Mouse (Mus musculus) midbrain, embryonic 11.5 days (tissue): ENCODE measurements around the gene Eef1akmt2. TPM values are rescaled to one million over a fixed set of nuclear protein-coding genes. Genes with fewer than 3 reads are reported as not detected.

ENCODE experiments used
- ATAC-seq: fragments of 200-750 bp; cut with Nextera tagmentation; 2 replicates; pipeline ENCODE4 v1.8.0; 2017; ENCODE audit warnings: moderate TSS enrichment, moderate library complexity; ENCODE audit not compliant: low FRiP score
- DNase-seq: peaks from one replicate; pipeline ENCODE4 v3.0.0; 2015; ENCODE audit warnings: low spot score; ENCODE audit errors: missing footprints
- H3K27ac ChIP-seq: fragments of 300-500 bp; sonication (generic); 2 replicates; pipeline ENCODE4 v1.5.1; 2014; ENCODE audit warnings: low read depth, low read length
- H3K27me3 ChIP-seq: fragments of 300-500 bp; sonication (generic); 2 replicates; pipeline ENCODE4 v1.6.1; 2014; ENCODE audit warnings: mild to moderate bottlenecking, low read length, moderate library complexity, mixed read lengths; ENCODE audit not compliant: control insufficient read depth, insufficient read depth
- H3K36me3 ChIP-seq: fragments of 300-500 bp; sonication (generic); 2 replicates; pipeline ENCODE4 v1.6.1; 2014; ENCODE audit warnings: mild to moderate bottlenecking, low read length, moderate library complexity, mixed read lengths; ENCODE audit not compliant: control insufficient read depth, insufficient read depth
- H3K4me1 ChIP-seq: fragments of 300-500 bp; sonication (generic); 2 replicates; pipeline ENCODE4 v1.6.1; 2014; ENCODE audit warnings: low read length; ENCODE audit not compliant: control insufficient read depth, insufficient read depth
- H3K4me2 ChIP-seq: fragments of 300-500 bp; sonication (generic); 2 replicates; pipeline ENCODE4 v1.6.1; 2014; ENCODE audit warnings: mild to moderate bottlenecking, moderate library complexity
- H3K4me3 ChIP-seq: fragments of 300-500 bp; sonication (generic); 2 replicates; pipeline ENCODE4 v1.5.1; 2014; ENCODE audit warnings: low read depth, low read length
- H3K9ac ChIP-seq: fragments of 300-500 bp; sonication (generic); 2 replicates; pipeline ENCODE4 v1.6.1; 2014; ENCODE audit warnings: low read length
- H3K9me3 ChIP-seq: fragments of 300-500 bp; sonication (generic); 2 replicates; pipeline ENCODE4 v1.6.1; 2016; ENCODE audit warnings: low read length; ENCODE audit not compliant: control insufficient read depth
- WGBS: fragments of 180-500 bp; shearing (Covaris S2); extraction: QIAGEN DNeasy Blood & Tissue Kit; methylation state at CpG from one replicate; pipeline ENCODE4 v1.1.7; 2014; 5-methylcytosine and 5-hydroxymethylcytosine counted together
- polyA plus RNA-seq: library from polyadenylated mRNA; unstranded; fragments of >200 nt; fragmentation: Nextera tagmentation; extraction: Ambion mirVana; gene quantifications from 2 replicates; pipeline ENCODE4 v1.2.1, GENCODE M21; 2014

The Eef1akmt2 gene
- polyA plus RNA-seq, 1 experiment from 2014 or later = 90.3 TPM

DNA sequence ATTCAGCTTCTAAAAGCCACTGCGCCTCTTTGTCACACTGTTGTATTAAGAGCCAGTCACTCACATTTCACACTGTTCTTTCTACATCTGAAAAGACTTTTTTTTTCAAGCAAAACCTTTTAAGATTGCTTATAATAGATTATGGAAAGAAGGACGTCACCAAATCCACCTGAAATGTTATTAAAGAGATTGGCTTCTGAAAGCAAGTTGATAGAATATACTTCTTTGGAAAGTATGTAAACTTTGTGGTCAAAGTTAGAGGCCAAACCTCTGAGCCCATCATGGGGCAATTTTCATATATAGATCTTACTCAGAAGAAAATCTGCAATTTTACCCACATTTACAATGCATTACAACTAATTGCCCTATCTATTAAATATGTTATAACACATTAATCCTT, 35.9 kb downstream of the Eef1akmt2 start:
- Histone ChIP-seq H3K4me3 (no peak overlapping the region), H3K27me3 (no peaks in the 10 kb centered on the region), H3K9ac (no peak overlapping the region), H3K9me3 (no peaks in the 10 kb centered on the region), H3K4me2 (no peak overlapping the region), H3K27ac (no peak overlapping the region), H3K36me3 (no peaks in the 10 kb centered on the region), H3K4me1 (peaks cover 22% of the 10 kb centered on the region)
- no peak for DNase-seq
- ATAC-seq = no peak
- 49% methylated on average over 2 of the region's 2 CpGs for WGBS

DNA sequence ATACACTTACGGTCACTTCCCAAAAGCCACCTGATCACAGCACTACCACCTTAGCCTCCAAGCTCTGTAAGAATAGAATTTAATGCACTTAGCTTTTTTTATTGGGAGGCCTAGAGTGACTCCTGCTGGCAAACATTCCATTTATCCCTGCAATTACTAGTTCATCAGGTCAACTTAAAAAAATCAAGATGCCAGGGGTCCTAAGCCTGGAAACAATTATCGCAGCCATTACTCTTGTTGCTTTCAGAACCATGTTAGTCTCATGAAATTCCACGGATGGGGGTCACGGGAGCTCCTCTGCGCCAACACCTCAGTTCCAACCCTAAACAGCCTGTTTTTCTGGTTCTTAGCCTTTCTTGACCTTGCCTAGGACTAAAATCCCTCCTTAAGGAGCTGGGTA, 37.4 kb downstream of the Eef1akmt2 start:
- Histone ChIP-seq H3K9me3 (no peaks in the 10 kb centered on the region), H3K4me3 (no peak overlapping the region), H3K4me2 (no peak overlapping the region), H3K27ac (no peak overlapping the region), H3K4me1 (peaks cover 32% of the 10 kb centered on the region), H3K27me3 (no peaks in the 10 kb centered on the region), H3K9ac (no peak overlapping the region), H3K36me3 (no peaks in the 10 kb centered on the region)
- ATAC-seq = no peak
- WGBS = 75% methylated on average over 5 of the region's 5 CpGs
- no peak for DNase-seq

DNA sequence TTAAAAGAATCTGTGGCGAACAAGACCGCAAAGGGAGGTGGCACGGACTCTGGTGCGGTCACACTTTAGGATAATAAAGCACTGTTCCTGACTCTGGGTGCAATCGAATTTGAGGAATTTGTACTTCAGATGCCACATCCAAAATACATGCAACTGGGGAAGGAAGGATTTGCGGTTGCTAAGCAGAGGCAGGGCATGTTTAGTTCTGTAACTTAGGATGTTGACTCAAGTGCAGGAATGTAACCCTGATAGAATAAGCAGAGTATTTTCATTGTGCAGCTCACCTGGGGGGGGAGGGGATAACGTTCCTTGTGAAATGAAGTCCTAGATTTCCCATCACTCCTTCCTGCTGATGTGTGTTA, 38.4 kb downstream of the Eef1akmt2 start:
- Histone ChIP-seq H3K27me3 (no peaks in the 10 kb centered on the region), H3K4me3 (peak overlapping the region; percentile 66), H3K4me1 (peaks cover 42% of the 10 kb centered on the region), H3K4me2 (peak overlapping the region; percentile 91), H3K36me3 (no peaks in the 10 kb centered on the region), H3K27ac (no peak overlapping the region), H3K9ac (peak overlapping the region; percentile 73), H3K9me3 (no peaks in the 10 kb centered on the region)
- DNase-seq (no peak), ATAC-seq (no peak)
- under 1% methylated on average over 7 of the region's 7 CpGs for WGBS

DNA sequence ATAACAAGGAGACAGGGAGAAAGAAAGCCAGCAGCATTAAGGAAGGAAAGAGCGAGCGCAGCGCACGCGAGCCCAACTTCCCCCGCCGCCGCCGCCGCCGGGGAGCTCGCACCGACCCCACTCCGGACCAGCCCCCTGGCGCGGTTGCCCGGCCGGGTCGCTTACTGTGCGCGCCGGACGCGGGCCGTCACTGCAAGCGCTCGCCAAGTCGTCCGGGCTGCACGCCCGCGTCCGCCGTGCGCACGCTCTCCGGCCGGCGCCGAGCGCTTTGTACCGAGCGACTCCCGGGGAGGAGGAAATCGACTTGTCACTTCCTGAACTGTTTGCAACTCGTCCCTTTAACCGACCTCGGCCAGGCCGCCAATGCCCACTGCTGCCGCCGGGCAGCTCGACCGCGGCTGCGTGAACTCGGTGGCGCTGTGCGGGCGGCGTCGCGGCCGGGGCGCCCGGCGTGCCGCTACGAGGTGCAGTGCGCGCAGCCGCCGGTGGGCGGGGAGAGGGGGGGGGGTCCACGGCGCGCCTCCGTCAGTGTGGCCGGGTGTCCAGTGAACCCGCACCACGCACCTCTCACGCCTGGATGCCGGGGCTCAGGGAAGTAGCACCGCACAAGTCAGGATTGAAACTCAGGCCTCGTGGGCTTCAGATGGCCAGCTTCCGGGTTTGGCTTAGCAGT, 38.9 kb downstream of the Eef1akmt2 start, which contains the start of gene Fam53b:
Gene Fam53b (minus strand): TSS at position 471 of the 673 bp plus-strand sequence.
- Histone ChIP-seq H3K4me3 (peak within 1 kb of the TSS; percentile 66), H3K36me3 (no peaks in the 10 kb centered on the region), H3K27me3 (no peaks in the 10 kb centered on the region), H3K9ac (peak within 1 kb of the TSS; percentile 73), H3K4me2 (peak within 1 kb of the TSS; percentile 91), H3K4me1 (peaks cover 47% of the 10 kb centered on the region), H3K27ac (peak within 1 kb of the TSS; percentile 78), H3K9me3 (no peaks in the 10 kb centered on the region)
- ATAC-seq (peak; percentile 69), DNase-seq (peak; percentile 97)
- under 1% methylated on average over 83 of the region's 85 CpGs for WGBS

DNA sequence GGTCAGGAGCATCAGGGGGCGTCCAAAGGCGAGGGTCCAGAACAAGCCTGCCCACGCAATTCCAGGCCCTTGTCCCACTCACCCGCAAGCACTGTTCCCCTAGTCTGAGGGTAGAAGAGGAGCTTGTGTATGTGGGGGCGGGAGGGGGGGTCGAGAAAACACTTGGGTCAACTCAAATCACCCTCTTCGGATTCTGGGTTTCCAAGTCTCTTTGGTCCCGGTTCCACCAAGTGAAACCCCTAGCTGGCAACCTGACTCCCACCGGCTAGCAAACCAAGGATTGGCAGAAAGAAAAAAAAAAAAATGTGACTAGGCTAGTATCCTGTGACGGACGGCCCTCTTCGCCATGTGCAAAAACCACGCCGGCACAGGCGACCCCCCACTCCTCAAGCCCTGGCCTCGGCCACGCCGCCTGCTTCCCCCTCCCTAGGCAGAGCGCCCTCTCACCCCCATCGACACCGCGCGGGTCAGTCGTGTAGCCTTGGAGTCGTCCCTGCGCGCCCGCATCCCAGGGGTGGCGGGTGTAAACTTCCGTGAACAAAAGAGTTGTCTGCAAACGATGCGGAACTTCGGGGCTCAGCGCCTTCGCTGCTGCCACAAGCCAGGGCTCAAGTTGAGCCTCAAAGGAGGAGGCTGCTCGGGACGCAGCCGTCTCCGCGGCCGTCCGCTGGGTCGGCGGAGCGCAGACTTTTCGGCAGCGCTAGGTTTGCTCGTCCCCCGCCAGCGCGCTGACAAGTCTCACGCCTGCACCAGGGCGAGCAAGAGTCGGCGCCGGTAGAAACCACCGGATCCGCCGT, 39.7 kb downstream of the Eef1akmt2 start:
- ATAC-seq = peak; percentile 42
- no peaks in the 10 kb centered on the region for H3K27me3 ChIP-seq
- H3K27ac ChIP-seq = peak overlapping the region; percentile 78
- peaks cover 54% of the 10 kb centered on the region for H3K4me1 ChIP-seq
- H3K9ac ChIP-seq = peak overlapping the region; percentile 73
- under 1% methylated on average over 59 of the region's 59 CpGs for WGBS
- no peaks in the 10 kb centered on the region for H3K36me3 ChIP-seq
- peak overlapping the region; percentile 66 for H3K4me3 ChIP-seq
- H3K9me3 ChIP-seq = no peaks in the 10 kb centered on the region
- peak overlapping the region; percentile 91 for H3K4me2 ChIP-seq
- peak; percentile 97 for DNase-seq

DNA sequence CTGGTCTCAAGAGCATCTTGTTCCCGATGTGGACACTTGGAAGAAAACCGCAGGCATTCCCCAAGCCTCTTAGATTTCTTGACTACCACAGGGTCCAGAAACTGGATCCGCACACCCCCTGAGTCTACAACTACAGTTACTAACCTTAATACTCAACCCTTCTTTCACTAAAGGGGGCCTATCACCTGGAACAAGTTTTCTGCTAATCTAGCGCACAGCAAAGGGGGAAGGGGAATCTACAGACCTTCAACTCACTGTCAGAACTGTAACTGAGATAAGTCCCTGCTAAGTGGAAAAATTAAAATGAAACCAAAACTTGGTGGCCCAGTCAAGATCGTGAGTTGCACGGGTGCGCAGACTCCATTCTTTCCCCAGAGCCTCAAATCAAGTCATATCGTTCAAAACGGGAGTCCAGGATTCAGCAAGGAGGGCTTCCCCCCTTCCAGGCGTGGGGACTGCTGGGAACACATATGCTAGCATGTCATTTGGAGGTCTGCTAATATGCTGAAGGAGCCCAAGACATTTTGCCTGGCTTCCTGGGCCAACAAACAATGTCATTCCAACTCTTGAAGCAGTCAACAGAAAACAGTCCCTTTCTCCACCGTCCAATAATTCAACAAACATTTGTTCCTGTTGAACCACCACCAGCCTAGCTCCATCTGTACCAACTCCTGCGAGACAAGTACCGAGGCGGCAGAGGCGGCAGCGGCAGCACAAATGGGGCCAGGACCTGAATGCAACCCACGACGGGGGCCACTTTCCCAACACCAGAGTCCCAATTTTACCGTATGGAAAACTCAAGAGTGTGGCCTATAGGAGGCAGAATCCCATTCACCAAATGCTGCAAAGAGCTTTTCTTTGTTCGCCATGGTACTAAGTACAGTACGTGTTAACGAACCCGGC, 40.5 kb downstream of the Eef1akmt2 start:
- WGBS = 17% methylated on average over 23 of the region's 23 CpGs

DNA sequence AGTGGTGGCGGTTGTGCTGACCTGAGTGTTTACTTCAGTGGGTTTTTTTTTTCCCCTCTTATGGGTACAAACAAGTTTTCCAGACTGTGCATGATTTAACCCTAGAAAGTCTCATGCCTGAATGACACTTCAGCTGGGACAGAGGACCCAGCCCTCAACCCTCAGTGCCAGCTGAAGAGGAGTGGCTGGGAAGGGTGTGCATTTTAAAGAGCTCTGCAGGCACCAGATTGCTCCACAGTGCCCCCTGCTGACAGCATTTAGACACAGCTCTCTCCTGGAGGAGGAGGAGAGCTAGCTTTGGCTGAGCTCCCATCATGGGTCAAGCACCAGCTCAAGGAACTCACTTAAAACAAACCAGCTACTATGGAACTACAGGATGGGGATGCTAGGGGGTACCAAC, 41.6 kb downstream of the Eef1akmt2 start:
- H3K9me3 ChIP-seq = no peaks in the 10 kb centered on the region
- ATAC-seq (peak; percentile 8; the same call in 1 of the 2 replicates), DNase-seq (peak; percentile 98)
- H3K9ac ChIP-seq = no peak overlapping the region
- no peak overlapping the region for H3K27ac ChIP-seq
- peak overlapping the region; percentile 19; the same call in 1 of the 2 replicates for H3K4me2 ChIP-seq
- H3K4me1 ChIP-seq = peaks cover 71% of the 10 kb centered on the region
- no peaks in the 10 kb centered on the region for H3K27me3 ChIP-seq
- WGBS = 66% methylated on average over 1 of the region's 1 CpGs
- H3K36me3 ChIP-seq = no peaks in the 10 kb centered on the region
- H3K4me3 ChIP-seq = no peak overlapping the region

More for the DNA sequence above, 40.5 kb downstream of the Eef1akmt2 start:
- H3K9me3 ChIP-seq = no peaks in the 10 kb centered on the region
- DNase-seq = peak; percentile 95
- no peaks in the 10 kb centered on the region for H3K27me3 ChIP-seq
- ATAC-seq = no peak
- H3K36me3 ChIP-seq = no peaks in the 10 kb centered on the region
- peak overlapping the region; percentile 78; the same call in 1 of the 2 replicates for H3K27ac ChIP-seq
- peak overlapping the region; percentile 73 for H3K9ac ChIP-seq
- peaks cover 63% of the 10 kb centered on the region for H3K4me1 ChIP-seq
- H3K4me3 ChIP-seq = peak overlapping the region; percentile 66
- H3K4me2 ChIP-seq = peak overlapping the region; percentile 91

DNA sequence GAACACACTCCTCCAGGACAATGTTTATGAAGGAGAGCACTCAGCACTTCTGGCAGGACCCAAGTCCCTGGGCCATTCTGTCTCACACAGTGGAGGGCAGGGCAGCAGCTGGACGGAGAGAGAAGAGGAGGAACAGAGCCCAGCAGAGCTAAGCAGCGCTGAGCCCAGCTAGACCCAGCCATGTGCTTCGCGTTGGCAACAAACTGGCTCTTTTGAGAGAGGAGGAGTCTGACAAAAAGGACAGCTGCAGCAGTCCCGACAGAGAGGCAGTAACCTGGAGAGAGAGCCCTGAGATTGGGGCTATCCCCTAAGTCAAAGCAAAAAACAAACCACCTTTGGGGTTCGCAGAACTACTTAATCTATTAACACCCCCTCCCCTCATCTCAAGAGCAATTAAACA, 42.1 kb downstream of the Eef1akmt2 start:
- H3K4me2 ChIP-seq = peak overlapping the region; percentile 19; the same call in 1 of the 2 replicates
- no peaks in the 10 kb centered on the region for H3K36me3 ChIP-seq
- WGBS = 13% methylated on average over 6 of the region's 6 CpGs
- H3K9me3 ChIP-seq = no peaks in the 10 kb centered on the region
- DNase-seq (peak; percentile 95), ATAC-seq (no peak)
- H3K4me1 ChIP-seq = peaks cover 67% of the 10 kb centered on the region
- H3K9ac ChIP-seq = no peak overlapping the region
- H3K27me3 ChIP-seq = no peaks in the 10 kb centered on the region
- H3K27ac ChIP-seq = peak overlapping the region; percentile 1; the same call in 1 of the 2 replicates
- no peak overlapping the region for H3K4me3 ChIP-seq
